Mouse (Mus musculus) cerebellum, adult (tissue): ENCODE results near the gene Gm10401.

ENCODE experiments used
- ATAC-seq: cut with Nextera tagmentation; 2 replicates; pipeline ENCODE4 v1.9.2; 2017; ENCODE audit warnings: mild to moderate bottlenecking, moderate library complexity, mixed read lengths; ENCODE audit not compliant: insufficient number of reproducible peaks, low FRiP score, low TSS enrichment

Gene Gm10401

DNA sequence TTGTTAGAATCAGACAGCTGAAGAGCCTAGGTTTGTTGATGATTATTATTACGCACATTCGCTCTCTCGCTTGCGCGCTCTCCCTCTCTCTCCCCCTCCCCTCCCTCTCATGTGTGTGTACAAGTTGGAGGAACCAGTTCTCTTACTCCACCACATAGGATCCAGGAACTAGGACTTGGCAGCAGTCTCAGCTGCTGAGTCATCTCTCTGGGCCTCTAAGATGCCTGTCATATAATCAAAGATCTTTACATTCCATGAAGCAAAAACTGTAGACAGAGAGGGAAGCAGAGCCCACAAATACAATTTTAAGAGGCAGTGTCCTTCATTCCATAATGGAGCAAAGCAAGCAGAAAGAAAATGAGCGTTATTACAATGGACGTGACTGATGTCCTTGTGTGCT lies 26.0 kb downstream of the Gm10401 start:
- no peak for ATAC-seq

DNA sequence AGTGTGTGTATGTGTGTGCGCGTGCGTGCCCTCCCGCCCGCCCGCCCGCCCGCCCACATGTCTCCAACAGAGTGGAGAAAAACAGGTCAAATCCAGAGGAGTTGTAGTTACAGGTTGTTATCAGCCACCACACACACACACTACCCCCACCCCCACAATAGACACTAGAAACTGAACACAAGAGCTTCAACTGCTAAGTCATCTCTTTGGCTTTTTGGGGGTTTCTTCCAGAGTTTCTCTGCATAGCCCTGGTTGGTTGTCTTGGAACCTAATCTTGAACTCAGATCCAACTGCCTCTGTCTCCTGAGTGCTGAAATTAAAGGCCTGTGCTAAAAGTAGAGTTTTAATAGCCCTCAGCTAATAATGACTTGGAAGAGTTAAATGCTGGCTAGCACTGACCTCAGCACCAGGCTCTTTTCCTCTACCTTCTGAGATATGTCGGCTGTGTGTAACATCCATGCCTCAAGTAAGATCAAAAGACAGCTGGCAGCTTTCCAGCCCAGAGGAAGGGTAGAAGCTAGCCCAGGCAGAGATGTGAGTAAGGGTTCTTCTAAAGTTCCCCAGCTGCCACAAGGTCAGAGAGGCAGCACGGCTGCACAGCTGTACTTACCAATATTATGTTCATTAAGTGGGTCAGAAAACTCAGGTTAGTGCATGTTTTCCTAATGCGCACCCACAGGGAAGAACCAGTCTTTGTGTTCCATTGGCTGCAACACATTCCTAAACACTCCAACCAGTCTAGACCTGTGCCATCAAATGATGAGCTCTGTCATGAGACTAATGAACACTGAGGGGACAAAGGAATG lies 26.8 kb downstream of the Gm10401 start:
- ATAC-seq = no peak

DNA sequence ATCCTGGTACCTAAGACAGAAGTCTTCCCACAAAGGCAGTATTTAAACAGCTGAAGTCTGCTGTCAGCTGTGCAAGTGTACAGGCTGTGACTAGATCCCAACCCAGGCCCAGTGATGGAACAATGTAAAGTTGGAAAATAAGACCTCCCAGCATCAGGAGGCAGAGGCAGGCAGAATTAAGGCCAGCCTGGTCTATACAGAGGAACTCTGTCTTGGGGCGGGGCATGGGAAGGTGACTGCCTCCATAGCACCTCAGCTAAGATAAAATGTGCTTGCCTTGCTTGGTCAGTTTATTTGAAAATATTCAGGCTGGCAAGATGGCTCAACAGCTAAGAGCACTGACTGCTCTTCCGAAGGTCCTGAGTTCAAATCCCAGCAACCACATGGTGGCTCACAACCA lies 27.6 kb downstream of the Gm10401 start:
- no peak for ATAC-seq

DNA sequence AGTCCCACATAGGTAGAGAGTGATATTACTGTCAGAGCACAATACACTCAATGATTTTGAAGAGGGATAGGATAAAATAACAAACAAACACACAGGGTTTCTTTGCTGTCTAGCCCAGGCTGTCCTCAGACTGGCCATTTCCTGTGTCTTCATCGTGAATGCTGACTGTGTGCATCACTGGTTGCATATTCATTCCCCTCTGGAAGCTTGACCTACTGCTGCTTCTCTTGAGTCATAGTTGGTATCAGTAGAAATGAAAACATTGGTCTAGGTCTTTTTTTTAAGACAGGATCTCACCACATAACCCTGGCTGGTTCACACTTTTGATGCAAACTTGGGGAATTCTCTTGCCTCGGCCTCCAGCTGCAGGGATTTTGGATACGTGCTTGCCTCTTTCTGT lies 28.5 kb downstream of the Gm10401 start:
- no peak for ATAC-seq

DNA sequence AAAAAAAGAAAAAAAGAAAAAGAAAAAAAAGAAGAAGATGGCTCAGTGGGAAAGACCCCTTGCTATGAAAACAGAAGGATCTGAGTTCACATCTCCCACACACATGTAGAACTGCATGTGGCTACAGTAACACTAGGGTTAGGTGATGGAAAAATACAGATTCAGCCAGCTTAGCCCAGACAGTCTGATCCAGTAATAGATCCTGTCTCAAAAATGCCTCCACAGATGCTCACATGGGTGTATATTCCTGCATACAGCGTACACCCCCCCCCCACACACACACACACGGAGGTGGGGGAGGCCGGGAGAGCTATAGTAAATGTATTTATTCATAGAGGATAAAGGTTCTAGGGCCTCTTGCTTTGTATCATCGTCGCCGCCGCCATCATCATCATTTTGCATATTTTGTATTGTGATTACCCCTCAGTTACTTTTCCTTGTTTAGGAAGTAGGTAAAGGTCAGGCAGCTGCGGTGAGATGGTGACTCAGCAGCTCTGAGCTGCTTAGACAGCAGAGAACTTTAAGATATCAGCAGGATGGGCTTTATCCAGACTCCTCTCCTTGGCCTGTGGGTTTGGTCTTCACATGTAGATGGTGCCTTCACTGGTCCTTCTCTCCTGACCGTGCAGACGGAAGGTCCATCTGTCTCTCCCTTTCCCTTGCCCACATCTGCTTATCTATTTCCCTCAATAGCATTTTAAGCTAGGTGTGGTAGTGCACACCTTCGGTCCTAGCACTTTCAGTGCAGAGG lies 29.2 kb downstream of the Gm10401 start:
- no peak for ATAC-seq

DNA sequence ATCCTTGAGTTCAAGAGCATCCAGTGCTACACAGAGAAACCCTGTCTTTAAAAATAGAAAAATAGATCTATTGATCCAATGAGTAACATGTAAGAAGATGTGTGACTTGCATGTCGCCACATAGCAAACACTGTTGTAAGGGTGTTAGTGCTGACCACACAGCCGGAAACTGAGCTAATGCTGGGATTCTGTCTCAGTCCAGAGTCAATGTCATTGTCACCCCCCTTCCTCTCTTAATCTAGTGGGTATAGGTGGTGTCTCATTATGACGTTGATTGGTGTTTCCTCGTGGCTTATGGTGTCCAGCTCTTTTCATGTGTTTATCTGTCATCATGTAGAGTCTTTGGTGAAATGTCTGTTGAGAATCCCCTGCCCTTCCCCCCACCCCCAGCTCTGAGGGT lies 31.9 kb downstream of the Gm10401 start:
- ATAC-seq = no peak

DNA sequence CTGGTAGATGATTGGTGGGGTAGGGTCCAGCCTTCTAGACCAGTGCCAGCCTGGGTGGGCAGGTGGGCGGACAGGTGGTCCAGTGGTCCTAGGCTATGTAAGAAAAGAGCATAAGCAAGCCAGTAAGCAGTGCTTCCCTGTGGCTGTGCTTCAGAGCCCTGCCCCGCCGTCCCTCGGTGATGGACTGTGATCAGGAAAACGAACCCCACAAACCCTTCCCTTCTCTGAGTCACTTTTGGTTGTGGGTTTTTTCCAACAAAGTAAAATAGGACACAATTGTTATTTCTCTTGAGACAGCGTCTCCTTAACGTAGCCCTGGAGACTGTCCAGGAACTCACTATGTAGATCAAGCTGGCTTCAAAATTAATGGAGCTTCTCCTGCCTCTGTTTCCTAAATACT lies 34.7 kb downstream of the Gm10401 start:
- no peak for ATAC-seq

DNA sequence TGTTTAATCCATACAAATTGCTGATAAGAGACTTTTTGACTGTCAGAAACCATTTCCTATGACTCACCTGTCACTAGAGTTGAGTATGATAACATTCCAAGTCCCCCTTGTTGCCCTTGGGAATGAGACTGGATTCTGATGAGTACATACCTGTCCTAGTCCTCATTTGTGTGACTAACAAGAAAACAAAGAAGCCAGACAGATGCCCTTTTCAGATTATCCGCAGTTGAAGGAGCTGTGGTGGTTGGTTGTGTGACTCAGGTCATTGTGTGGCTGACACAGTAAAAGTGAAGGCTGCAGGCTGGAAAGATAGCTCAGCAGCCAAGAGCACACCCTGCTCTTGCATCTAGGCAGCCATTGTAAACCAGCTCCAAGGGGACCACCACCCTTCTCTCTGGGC lies 35.5 kb downstream of the Gm10401 start:
- ATAC-seq = no peak

DNA sequence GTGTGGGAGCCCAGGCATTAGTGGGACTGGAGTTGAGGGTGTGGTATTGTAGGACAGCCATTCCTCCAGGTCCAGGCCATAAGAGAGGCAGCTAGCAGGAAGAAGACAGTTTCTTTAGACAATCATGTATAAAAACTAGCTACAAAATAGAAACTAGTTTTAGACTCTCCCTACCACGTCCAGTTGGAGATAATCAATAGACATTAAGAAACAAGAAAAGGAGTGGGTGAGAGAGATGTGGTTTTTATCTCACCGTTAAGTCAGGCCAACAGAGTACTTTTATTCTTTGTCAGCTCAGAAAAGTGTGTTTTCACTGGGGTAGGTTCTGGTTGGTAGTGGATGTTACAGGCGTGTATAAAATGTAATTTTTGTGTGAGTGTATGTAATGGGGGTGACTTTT lies 37.1 kb downstream of the Gm10401 start:
- ATAC-seq = no peak

DNA sequence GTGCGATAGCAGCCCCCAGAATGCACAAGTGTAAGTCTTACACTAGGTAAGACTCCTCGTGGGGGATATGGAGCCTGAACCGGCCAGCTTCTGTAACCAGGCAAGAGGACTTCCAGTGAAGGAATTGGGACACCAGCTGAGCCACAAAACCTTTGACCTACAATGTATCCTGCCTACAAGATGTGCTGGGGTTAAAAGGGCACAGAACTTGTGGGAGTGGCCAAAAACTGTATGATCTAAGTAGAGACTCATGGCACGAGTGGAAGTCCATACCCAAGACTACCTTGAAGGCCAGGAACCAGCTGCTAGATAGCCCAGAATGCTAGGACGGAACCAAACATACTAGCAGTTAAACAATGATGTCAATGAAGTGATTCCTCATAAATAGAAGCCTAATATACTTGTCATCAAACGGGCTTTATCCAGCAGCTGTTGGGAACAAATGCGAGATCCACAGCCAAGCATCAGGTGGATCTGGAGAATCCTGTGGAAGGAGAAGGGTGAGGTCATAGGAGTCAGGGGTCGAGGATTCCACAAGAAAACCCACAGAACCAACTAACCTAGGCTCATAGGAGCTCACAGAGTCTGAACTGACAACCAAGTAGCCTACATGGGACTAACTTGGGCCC lies 37.9 kb downstream of the Gm10401 start:
- ATAC-seq = no peak

DNA sequence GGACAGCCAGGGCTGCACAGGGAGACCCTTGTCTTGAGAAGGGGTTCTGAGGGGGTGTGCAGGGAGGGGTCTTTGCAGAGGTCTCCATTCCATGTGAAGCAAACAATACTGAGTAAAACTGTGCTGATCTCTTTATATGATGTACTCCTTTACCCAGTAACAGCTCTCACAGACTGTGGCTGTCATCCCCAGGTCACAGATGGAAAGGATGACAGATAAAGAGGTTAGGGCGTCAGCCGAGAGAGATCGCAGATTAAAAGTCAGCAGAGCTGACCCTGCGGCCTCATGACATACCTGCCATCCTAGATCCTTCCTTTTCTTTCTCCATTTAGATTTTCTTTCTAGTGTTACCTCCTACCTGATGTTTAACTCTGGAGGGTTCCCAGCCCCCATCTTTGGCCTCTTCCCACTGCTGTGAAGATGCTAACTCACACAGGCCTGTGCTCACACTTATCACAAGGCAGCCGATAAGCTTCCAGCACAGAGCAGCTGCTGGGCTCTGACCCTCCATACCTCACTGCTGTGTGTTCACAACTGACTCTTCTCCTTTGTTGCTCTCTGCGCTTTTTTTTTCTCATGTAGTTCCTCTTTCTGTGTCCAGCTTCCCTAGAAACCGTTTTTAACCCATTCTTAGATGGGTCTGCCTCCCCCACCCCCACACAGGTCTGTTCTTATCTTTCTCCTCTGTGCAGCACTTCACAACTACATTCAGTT lies 39.4 kb downstream of the Gm10401 start:
- ATAC-seq = no peak

DNA sequence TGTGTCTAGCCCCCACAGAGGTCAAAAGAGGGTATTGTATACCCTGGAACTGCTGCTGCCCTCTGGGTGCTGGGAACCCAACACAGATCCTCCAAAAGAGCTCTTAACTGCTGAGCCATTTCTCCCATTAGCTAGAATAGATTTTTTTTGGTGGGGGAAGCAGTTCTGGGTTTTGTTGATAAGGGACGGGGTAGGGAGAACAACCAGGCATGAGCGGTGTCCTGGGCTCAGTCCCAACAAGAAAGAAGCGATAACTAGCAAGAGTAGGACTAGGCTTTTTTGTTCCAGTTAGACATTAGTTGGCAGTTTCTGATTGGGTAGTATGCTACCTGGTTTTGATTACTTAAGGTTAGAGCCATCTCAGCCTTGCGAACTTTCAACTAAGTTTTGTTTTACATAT lies 40.9 kb downstream of the Gm10401 start:
- no peak for ATAC-seq

DNA sequence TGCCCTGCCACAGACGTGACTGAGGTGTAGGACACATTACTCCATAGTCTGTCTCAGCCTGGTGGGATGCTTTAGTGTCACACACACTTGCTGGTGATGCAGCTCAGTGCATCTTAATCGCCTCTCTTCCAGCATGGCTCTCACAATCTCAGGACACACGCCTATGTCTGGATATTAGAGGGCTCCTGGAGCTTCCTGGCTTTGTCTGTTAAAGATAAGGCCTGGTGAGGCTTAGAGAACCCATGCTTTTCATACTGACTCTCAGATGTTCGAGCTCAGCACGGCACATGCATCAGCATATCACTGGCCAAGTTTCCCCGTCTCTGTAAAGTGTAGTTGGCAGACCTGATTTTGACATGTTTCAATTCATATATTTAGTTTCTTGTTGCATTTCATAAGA lies 42.7 kb downstream of the Gm10401 start:
- ATAC-seq = no peak

DNA sequence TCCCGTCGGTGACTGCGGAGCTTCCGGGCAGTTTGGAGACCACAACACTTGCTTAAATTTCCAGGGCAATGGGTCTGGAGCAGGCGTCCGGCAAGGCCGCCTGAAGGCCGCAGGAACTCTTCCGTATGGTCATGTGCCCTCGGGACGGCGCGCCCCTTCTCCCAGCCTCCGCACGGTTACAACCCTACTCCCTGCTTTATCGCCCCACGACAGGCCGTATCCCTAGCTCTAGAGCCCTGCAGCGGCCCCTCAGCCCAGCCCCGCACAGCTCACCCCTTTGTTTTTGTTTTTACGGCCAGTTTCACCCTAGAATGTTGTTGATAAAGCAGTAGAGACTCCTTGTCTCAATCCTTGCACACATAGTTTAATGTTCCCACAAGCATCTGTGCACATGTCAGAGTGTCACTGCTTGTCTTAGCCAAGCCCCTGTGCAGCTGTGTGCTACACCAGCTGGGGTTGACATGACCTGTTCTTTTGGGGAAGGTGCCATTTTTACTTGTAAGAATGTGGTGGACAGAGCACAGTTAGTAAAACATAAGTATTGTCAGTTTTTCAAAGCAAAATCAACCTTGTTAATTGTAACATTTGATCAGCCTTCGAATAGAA lies 44.2 kb downstream of the Gm10401 start:
- no peak for ATAC-seq

DNA sequence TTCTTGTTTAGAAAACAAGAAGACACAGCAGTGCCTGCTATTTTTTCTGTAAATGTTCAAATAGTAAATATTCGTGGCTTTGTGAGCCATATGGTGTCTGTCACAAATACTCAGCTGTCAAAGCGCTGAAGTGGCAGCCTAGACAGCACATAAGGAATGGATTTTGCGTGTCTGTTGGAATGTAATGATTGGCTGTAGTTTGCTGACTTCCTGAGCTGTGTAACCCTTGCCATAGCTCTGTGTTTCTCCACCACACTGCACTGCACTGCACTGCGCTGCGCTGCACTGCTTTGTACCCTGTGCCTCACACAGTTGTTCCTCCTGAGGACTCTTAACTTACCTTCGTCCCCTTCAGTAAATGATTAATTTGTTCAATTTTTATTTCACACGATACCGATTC lies 45.5 kb downstream of the Gm10401 start:
- no peak; the same call in 1 of the 2 replicates for ATAC-seq

DNA sequence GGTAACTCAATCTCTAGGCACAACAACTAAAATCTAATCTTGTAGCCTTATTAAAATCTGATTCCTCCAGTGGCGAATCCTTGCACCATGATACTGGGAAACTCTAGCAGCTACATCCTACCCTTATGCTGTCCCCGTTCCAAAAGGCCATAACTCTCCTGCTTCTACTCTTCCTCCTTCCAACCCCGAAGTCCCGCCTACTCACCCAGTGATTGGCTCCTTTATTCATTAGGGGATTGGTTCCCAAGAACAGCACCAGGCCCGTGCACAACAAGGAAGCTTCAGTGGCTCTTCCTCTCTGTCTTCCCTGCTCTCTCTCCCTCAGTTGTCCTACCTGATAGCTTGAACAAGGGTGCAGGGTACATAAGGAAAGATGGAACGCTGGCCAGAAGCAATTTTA lies 47.3 kb downstream of the Gm10401 start:
- ATAC-seq = no peak

DNA sequence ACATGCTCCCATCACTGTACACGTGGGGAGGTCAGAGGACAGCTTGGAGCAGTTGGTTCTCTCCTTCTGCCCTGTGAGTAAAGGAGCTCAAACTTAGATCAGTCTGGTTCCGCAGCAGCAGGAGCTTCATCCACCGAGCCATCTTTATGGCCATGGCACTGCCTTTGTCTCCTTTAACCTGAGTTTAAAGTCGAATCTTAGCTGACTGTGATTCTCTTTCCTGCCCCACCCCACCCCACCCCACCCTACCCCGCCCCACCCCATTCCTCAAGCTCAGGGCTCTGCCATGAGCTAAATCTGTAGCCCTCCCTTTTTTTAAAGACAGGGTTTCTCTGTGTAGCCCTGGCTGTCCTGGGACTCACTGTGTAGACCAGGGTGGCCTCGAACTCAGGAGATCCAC lies 48.4 kb downstream of the Gm10401 start:
- ATAC-seq = no peak
